Mouse (Mus musculus) gastrocnemius, postnatal 36 days (tissue): ENCODE measurements around the gene Scn4a. TPM values are rescaled to one million over a fixed set of nuclear protein-coding genes. Genes with fewer than 3 reads are reported as not detected.
"Not testable (repeated sequence)": the region's sequence is repeated elsewhere in the genome, so short reads cannot be mapped to it uniquely, and the experiment has no call there.

Source experiments
- DNase-seq, 2 experiments: peaks; one replicate each; pipeline ENCODE4 v3.0.0; 2022
- intact Hi-C: fragments of 180-260 bp; cut with DNase I; formaldehyde crosslinking; loops from one replicate; pipeline ENCODE4 v1.15.1; 2025
- long read RNA-seq, 2 experiments: library from polyadenylated mRNA; stranded (forward); transcript quantifications; one replicate each; pipeline ENCODE4 v2.0.0; 2021
- total RNA-seq, 2 experiments: library from RNA; stranded (reverse); gene quantifications; 2 replicates each; pipeline ENCODE4 v1.2.3; 2021

Gene Scn4a
- total RNA-seq = 100 to 1,000 TPM; 381 to 407 TPM
- long read RNA-seq, experiment 1, partial matches to known transcripts = 2 of 80 reads
- long read RNA-seq, experiment 1, other reads (novel, unspliced or antisense) = 78 of 80 reads
- long read RNA-seq, experiment 2, partial matches to known transcripts = 4 of 69 reads
- long read RNA-seq, experiment 2, other reads (novel, unspliced or antisense) = 65 of 69 reads

GRCm38 (mm10) chr11:106353188-106353587 lies at the start of gene Scn4a:
TSS of gene Scn4a (minus strand) at chr11:106353288.
- no peak for DNase-seq
- intact Hi-C loops = no loop called here

DNA sequence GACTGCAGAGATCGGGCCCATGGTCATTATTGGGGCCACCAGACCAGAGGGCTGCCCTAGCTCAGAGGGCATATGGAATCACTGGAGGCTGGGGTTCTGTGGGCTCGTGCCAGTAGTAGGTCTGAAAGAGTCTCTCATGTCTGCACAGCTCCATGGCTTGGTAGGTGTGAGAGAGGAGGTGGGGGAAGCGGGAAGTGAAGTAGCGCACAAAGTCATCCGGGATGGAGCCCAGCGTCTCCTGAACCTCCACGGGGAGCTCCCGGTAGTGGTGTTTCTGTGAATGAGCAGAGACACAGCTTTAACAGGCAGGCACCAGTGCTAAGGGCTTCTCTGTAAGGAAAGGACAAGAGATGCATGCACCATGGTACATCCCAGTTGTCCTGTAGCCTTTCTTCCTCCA lies 45.4 kb upstream of the Scn4a start:
- DNase-seq = no peak
- intact Hi-C loops = loop anchor here (5.0 kb wide), 1 partner anchor 241 kb away; no protein-coding TSS in a partner anchor

DNA sequence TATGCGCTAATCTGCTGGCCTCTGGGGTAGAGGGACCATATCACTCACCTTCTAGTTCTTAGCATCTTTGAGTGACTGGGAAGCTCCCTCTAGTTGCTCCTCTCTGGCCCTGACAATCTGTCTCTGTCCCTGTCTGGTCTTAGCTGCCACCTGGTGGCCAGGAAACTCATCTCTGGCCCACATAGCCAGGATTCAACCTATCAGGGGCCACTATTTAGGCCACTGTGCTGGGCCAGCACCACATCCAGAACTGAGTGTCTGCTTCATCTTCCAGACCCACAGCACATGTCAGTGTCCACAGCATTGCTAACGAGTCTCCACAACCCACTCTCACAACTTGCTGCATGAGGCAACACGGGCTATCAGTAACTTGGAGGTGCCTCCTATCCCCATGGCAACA lies 44.6 kb upstream of the Scn4a start:
- DNase-seq = no peak
- intact Hi-C loops = loop anchor here (5.0 kb wide), 1 partner anchor 240 kb away; no protein-coding TSS in a partner anchor

GRCm38 (mm10) chr11:106394055-106394454 lies 41.0 kb upstream of the Scn4a start:
- intact Hi-C loops = not testable (repeated sequence)

DNA sequence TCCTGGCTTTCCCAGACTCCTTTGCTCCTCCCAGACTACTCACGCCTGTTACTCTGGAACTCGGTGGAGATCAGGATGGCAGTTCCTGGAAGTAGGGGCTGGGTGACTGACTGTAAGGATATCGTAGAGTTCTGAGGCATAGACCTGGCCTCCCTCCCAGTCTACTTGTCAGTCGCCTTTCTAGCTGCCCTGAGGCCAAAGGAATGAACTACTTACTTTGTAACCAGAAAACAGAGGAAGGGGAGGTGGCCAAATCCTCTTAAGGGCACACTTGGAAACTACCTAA lies 40.2 kb upstream of the Scn4a start:
- no peak for DNase-seq
- intact Hi-C loops = loop anchor here (2.0 kb wide), 1 partner anchor 90 kb away; no protein-coding TSS in a partner anchor

More at GRCm38 (mm10) chr11:106394055-106394454, 41.0 kb upstream of the Scn4a start:
- not testable (repeated sequence) for DNase-seq

GRCm38 (mm10) chr11:106392597-106393330 lies 39.7 kb upstream of the Scn4a start:
- intact Hi-C loops = loop anchor here (2.0 kb wide), 1 partner anchor 90 kb away; no protein-coding TSS in a partner anchor

DNA sequence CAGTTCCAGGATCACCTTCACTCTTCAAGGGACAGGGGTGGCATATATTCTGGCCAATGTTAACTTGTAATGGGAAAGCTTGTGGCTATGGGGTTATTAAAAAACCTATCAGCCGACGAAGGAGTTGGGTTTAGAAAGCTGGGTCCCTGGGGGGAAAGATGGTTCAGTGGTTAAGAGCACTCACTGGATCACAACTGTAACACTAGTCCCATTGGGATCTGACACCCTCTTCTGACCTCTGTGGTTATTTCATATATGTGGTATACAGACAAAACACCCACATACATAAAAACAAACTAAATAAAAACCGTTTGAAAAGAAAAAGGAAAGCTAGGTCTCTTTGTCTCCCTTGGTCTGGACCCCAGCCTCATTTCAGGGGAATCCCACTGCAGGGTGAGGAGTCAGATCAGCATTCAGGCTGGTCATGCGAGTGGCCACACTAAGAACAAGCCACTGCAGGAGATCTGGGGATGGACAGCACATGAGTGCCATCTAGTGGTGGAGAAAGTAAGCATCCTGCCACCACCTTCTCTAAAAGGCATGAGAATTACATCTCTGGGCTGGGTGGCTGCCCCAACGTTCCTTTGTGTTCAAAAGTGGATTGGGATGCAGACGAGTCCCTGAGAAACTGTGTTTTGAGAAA lies 38.6 kb upstream of the Scn4a start:
- intact Hi-C loops = loop anchor here (2.0 kb wide), 1 partner anchor 89 kb away; no protein-coding TSS in a partner anchor
- DNase-seq = peak; percentile 44 to 49

More at GRCm38 (mm10) chr11:106392597-106393330, 39.7 kb upstream of the Scn4a start:
- no peak for DNase-seq

GRCm38 (mm10) chr11:106390757-106391156 lies 37.7 kb upstream of the Scn4a start:
- DNase-seq = no peak
- intact Hi-C loops = no loop called here

DNA sequence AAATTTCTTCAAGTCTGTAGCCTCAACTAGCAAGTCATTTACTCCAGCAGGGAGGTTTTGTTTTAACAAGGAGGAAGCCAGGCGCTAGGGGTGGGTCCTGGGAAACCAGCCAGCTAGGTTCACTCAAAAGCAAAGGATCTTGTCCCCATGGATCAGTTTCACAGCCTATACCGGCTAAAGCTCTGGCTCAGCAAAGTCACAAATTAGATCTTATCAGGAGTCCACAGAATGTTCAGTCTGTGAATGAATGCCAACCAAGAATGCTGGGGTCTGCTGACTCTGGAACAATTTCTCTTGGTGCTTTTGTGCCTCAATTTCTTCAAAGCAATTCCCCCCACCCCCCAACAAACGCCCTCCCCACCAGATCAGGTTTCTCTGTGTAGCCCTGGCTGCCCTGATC lies 36.5 kb upstream of the Scn4a start:
- intact Hi-C loops = no loop called here
- DNase-seq = no peak

GRCm38 (mm10) chr11:106387791-106388216 lies 34.7 kb upstream of the Scn4a start, which contains the start of gene Icam2:
TSS of gene Icam2 (minus strand) at chr11:106388075.
- no peak for DNase-seq
- intact Hi-C loops = no loop called here

- intact Hi-C loops = no loop called here
- no peak for DNase-seq
Observed at GRCm38 (mm10) chr11:106387020-106387419, 33.9 kb upstream of the Scn4a start.

GRCm38 (mm10) chr11:106386409-106386808 lies 33.3 kb upstream of the Scn4a start:
- DNase-seq = no peak
- intact Hi-C loops = no loop called here

DNA sequence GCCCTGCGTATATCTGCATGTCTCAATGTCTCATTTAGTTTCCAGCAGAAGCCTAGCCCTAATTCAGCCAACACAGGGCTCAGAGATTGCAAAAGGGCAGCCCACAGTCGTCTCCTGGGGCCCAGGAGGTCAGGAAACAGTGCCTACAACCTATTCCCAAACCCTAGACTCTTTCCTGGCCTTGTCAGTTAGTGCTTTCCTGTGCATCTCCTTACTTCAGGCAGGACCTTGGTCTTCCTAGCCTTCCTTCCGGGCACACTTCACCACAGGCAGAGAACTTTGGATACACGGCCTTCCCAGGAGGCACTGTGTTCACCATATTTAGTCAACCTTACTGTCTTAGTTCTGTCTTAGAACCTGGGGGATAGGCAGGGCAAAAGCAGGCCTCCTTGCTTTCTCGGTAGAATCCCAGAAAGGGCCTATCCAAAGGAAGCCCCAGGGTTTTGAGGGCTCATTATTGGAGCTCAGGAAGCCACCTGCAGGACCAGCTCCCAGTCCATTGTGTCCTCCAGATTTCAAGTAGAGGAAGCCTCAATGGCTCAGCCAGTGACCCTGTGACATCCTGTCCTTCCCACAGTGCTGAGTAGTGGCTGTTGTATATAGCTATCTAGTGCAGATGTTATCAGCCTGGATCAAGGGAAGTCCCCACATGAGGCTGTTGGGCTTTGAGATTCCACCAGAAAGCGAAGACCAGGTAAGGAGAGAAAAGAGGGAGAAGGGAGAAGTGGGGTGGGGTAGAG lies 30.1 kb upstream of the Scn4a start:
- no peak for DNase-seq

DNA sequence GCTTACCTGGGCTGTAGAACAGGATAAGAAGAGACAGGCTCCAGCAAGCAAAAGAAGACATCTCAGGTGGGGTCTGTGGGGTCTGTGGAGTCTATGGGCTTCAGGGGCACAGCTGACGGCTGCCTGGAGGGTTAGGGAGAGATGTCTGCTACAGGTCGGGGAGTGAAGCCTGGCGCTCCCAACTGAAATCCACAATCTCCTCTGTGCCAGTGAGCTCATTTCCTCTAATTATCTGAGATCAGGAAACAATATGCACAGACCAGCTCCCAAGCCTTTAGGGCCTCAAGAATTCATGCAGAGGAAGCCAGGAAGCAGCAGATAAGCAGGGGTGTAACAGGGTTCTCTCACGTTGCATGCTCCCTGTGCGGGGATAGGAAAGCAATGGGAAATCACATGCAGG lies 29.3 kb upstream of the Scn4a start:
- no peak for DNase-seq
- intact Hi-C loops = no loop called here

More for the DNA sequence above, 30.1 kb upstream of the Scn4a start:
- intact Hi-C loops = no loop called here

DNA sequence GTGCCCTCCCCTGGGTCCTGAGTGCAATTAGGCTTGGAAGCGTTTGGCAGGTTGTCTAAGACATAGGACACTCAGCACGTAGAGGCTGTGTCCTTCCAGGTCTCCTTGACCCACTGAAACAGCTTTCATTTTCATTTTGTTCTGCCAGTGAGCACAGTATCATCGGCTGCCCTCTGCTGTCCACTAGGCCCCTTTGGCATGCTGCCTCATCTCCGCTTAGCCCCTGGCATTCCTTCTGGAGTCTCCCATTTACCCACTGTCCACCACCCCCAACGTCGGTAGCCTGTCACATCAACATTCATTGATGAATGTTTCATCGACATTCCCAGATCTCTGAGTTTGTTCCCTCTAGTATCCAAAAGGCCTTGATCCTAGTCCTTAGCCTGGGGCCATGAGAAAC lies 28.8 kb upstream of the Scn4a start:
- no peak for DNase-seq
- intact Hi-C loops = no loop called here

- intact Hi-C loops = no loop called here
- no peak for DNase-seq
Observed at GRCm38 (mm10) chr11:106381011-106381410, 27.9 kb upstream of the Scn4a start.

DNA sequence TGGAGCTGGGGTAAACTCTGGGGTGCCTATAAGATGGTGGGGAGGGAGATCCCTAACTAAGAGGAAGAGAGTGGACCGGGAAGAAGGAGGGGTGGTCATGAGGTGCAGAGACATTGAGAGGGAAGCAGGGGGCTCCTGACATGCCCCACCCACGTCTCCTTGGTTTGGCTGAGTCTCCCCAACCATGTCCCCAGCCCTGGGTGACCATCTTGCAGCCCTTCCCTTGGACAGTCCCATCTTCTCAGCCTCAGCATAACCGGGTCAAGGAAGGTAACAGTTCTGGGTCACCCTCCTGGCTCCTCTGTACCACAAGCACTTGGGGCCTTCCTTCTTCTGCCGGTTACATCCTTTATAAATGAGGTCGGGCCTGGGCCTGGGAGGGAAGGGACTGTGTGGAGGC lies 21.9 kb upstream of the Scn4a start:
- DNase-seq = no peak
- intact Hi-C loops = no loop called here

DNA sequence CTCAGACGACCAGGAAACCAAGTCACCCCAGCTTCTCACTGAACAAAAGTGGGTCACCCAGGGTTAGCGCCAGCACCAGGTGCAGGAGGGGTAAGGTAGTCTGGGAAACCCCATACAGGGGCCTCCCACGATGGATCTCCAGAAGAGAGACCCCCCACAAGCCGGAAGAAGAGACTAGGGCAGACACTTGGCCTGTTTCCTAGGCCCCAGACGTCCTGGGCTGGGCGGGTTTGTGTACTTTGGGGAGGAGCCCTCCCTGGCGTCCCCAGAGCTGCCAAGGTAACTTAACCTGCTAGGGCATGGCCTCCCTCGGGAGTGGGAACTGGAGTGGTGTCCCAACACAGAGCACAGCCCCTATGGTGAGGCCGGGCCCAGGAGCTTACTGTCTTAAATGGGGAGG lies 21.5 kb upstream of the Scn4a start:
- intact Hi-C loops = no loop called here
- no peak for DNase-seq

GRCm38 (mm10) chr11:106373998-106374397 lies 20.9 kb upstream of the Scn4a start:
- intact Hi-C loops = no loop called here
- DNase-seq = peak in 1 of 2 experiments; percentile 2

GRCm38 (mm10) chr11:106366316-106366715 lies 13.2 kb upstream of the Scn4a start:
- intact Hi-C loops = loop anchor here (1.0 to 2.0 kb wide), 2 partner anchors 38 to 64 kb away; no protein-coding TSS in a partner anchor
- peak; percentile 80 for DNase-seq
